Mouse (Mus musculus) liver, adult 2 months (tissue): ENCODE data around the gene Knop1.

ENCODE experiments used
- CTCF ChIP-seq: fragments of 200-500 bp; IDR thresholded peaks from 2 replicates; pipeline ENCODE4 v1.5.1; 2011; ENCODE audit warnings: low read depth, low read length, control low read depth
- POLR2A ChIP-seq: fragments of 200-500 bp; IDR thresholded peaks from 2 replicates; pipeline ENCODE4 v1.6.1; 2011; ENCODE audit warnings: low read length, control low read depth; ENCODE audit not compliant: insufficient read depth; ENCODE audit errors: extremely low read depth

GRCm38 (mm10) chr7:118821356-118821755 lies 34.7 kb downstream of the Knop1 start:
- no peak for TF ChIP-seq CTCF
- no peak for TF ChIP-seq POLR2A
